Comparison of ENCODE assay signal across 13 mouse cellular contexts in the genomic region with DNA sequence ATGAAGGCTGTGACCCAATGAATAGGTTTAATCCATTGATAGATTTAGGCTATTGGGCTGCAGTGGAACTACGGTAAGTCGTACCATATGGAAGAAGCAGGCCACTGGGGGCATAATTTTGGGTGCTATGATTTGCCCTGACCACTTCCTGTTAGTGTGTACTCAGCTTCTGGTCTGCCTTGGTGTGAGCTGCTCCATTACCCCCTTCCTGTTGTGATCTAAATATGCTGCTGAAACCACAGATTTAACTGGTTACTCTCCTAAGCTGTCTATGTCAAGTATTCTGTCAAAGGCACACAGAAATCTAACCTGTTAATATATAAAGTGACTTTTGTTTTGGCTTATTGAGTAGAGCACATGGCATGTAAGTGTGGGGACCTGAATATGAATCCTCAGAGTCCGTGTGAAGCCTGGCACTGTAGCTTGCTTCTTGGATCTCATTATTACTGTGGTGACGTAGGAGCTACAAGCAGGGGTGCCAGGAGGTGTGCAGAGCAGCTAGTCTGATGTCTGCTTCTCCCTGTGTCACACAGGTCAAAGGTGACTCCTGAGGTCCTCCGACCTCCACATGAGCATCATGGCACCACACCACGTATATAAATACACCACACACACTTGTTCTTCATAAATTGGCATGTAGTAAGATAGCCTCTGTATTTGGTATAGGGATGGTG. TPM values are rescaled to one million over a fixed set of nuclear protein-coding genes. Genes with fewer than 3 reads are reported as not detected.
A peak's percentile ranks its signal among the peaks of the same experiment; 100 is the strongest.
DNase-seq lines count a peak whose midpoint lies in the region; ATAC-seq and TF ChIP-seq lines count a peak whose summit lies in the region.
"Had no signal": no experiment of that assay in that cellular context is flagged by ENCODE, and none has a peak within 500 bp of the region (broad histone marks: within the 10 kb centered on the region; RNA-seq: fewer than 3 reads in every experiment).

No protein-coding gene starts in this region.

- no peak overlapping the region for H3K4me2 ChIP-seq in liver, embryonic 16.5 days (ENCODE audit: low read depth, low read length)
- no peak overlapping the region for H3K4me2 ChIP-seq in liver, embryonic 12.5 days
- peak overlapping the region; percentile 9 for H3K4me2 ChIP-seq in myocyte (ENCODE audit: low read depth)
- no peak overlapping the region for H3K4me2 ChIP-seq in forebrain, embryonic 15.5 days (replicated peaks)
- H3K4me2 ChIP-seq: intestine, embryonic 15.5 days had no signal

- peaks cover 23% of the 10 kb centered on the region for H3K4me1 ChIP-seq in liver, embryonic 16.5 days (ENCODE audit: control insufficient read depth, low read depth, low read length)
- peaks cover 70% of the 10 kb centered on the region for H3K4me1 ChIP-seq in liver, embryonic 12.5 days
- H3K4me1 ChIP-seq in forebrain, embryonic 15.5 days = peaks cover 23% of the 10 kb centered on the region

- peaks cover 100% of the 10 kb centered on the region for H3K79me2 ChIP-seq in myocyte (ENCODE audit: control insufficient read depth, insufficient read depth)

- 0 out of 2 replicates have a peak overlapping the region, but pooled peaks have one; percentile 28 for H3K9ac ChIP-seq in liver, embryonic 16.5 days (ENCODE audit: low read depth, low read length)
- no peak overlapping the region for H3K9ac ChIP-seq in liver, embryonic 12.5 days
- H3K9ac ChIP-seq in forebrain, embryonic 15.5 days (replicated peaks) = no peak overlapping the region
- H3K9ac ChIP-seq: intestine, embryonic 15.5 days had no signal

- H3K4me3 ChIP-seq in liver, embryonic 16.5 days (ENCODE audit: low read depth, low read length) = no peak overlapping the region
- H3K4me3 ChIP-seq in liver, embryonic 12.5 days = no peak overlapping the region
- no peak overlapping the region for H3K4me3 ChIP-seq in myocyte
- no peak overlapping the region for H3K4me3 ChIP-seq in forebrain, embryonic 15.5 days
- H3K4me3 ChIP-seq: intestine, embryonic 15.5 days; limb, embryonic 10.5 days had no signal

- H3K27ac ChIP-seq in liver, embryonic 16.5 days (ENCODE audit: low read length) = no peak overlapping the region
- no peak overlapping the region for H3K27ac ChIP-seq in liver, embryonic 12.5 days
- H3K27ac ChIP-seq in forebrain, embryonic 15.5 days (replicated peaks) = no peak overlapping the region
- H3K27ac ChIP-seq: intestine, embryonic 15.5 days; limb, embryonic 10.5 days had no signal

- no peak overlapping the region for H3ac ChIP-seq in myocyte (ENCODE audit: control insufficient read depth, insufficient read length)

- no peak for ATAC-seq in liver, embryonic 16.5 days (ENCODE audit: low read depth)
- ATAC-seq in liver, embryonic 12.5 days = no peak
- peak; percentile 89 for ATAC-seq in activated CD4-positive, CD25-positive, alpha-beta regulatory T cell, adult 4 months
- ATAC-seq in forebrain, embryonic 15.5 days (replicated peaks) = no peak
- ATAC-seq: intestine, embryonic 15.5 days had no signal

- 58% methylated on average over 6 of the region's 6 CpGs for WGBS in liver, embryonic 16.5 days (ENCODE audit: insufficient replicate concordance)
- WGBS in liver, embryonic 12.5 days (ENCODE audit: insufficient replicate concordance) = 71% methylated on average over 6 of the region's 6 CpGs
- WGBS in forebrain, embryonic 15.5 days = 79% methylated on average over 6 of the region's 6 CpGs

- H3K27me3 ChIP-seq in liver, embryonic 16.5 days (ENCODE audit: control insufficient read depth, insufficient read depth, low read depth, low read length) = no peaks in the 10 kb centered on the region
- no peaks in the 10 kb centered on the region for H3K27me3 ChIP-seq in liver, embryonic 12.5 days (replicated peaks)
- no peaks in the 10 kb centered on the region for H3K27me3 ChIP-seq in myocyte (ENCODE audit: control insufficient read depth, insufficient read depth, insufficient read length)
- no peaks in the 10 kb centered on the region for H3K27me3 ChIP-seq in forebrain, embryonic 15.5 days
- H3K27me3 ChIP-seq: intestine, embryonic 15.5 days had no signal

- peak; percentile 76 to 80 for DNase-seq in B cell, adult 2 months
- DNase-seq in gastrocnemius, postnatal 10 days = no peak
- DNase-seq in yolk sac, embryonic 10.5 days (ENCODE audit: low spot score) = no peak
- DNase-seq: gastrocnemius, postnatal 14 days; heart, postnatal 10 days; right cerebral cortex, adult 18-20 months had no signal

- H3K9me3 ChIP-seq in liver, embryonic 16.5 days (replicated peaks; ENCODE audit: control insufficient read depth, low read length) = no peaks in the 10 kb centered on the region
- H3K9me3 ChIP-seq in liver, embryonic 12.5 days (replicated peaks) = no peaks in the 10 kb centered on the region
- no peaks in the 10 kb centered on the region for H3K9me3 ChIP-seq in forebrain, embryonic 15.5 days
- H3K9me3 ChIP-seq: intestine, embryonic 15.5 days; limb, embryonic 10.5 days had no signal

- H3K36me3 ChIP-seq in liver, embryonic 16.5 days (ENCODE audit: control insufficient read depth, insufficient read depth) = no peaks in the 10 kb centered on the region
- H3K36me3 ChIP-seq in liver, embryonic 12.5 days = peaks cover 11% of the 10 kb centered on the region
- H3K36me3 ChIP-seq in myocyte (ENCODE audit: control insufficient read depth, insufficient read depth) = no peaks in the 10 kb centered on the region
- no peaks in the 10 kb centered on the region; the same call in 1 of the 2 replicates for H3K36me3 ChIP-seq in forebrain, embryonic 15.5 days
- H3K36me3 ChIP-seq: intestine, embryonic 15.5 days had no signal

- TF ChIP-seq POLR2A in myocyte (IDR thresholded peaks at IDR 0.05; ENCODE audit: insufficient read length, low read depth) = no peak

TF ChIP-seq in myocyte, 11 proteins besides CTCF, POLR2A, EP300 and RAD21:
- no peak for TF ChIP-seq SRF (IDR thresholded peaks at IDR 0.05; ENCODE audit: control insufficient read depth, insufficient read length, low read depth)
- no peak for TF ChIP-seq MYOG (IDR thresholded peaks at IDR 0.05; ENCODE audit: control insufficient read depth in 1 of 3, insufficient read depth in 1 of 3, insufficient read length in 2 of 3, low read depth in 2 of 3)
- TF ChIP-seq MAX (IDR thresholded peaks at IDR 0.05; ENCODE audit: low read depth) = no peak
- no peak for TF ChIP-seq E2F4 (IDR thresholded peaks at IDR 0.05; ENCODE audit: insufficient read depth)
- TF ChIP-seq REST (IDR thresholded peaks at IDR 0.05; ENCODE audit: insufficient read depth, insufficient read length) = no peak
- TF ChIP-seq CEBPB (IDR thresholded peaks at IDR 0.05; ENCODE audit: insufficient read depth, poor library complexity, severe bottlenecking) = no peak
- TF ChIP-seq POLR2AphosphoS2 (IDR thresholded peaks at IDR 0.05; ENCODE audit: insufficient read length, low read depth) = no peak
- no peak for TF ChIP-seq MYOD1 (IDR thresholded peaks at IDR 0.05; ENCODE audit: control insufficient read depth in 1 of 3, insufficient read length in 2 of 3, low read depth in 2 of 3)
- TF ChIP-seq TCF3 (IDR thresholded peaks at IDR 0.05; ENCODE audit: insufficient read length, low read depth) = no peak
- TF ChIP-seq TCF12 (IDR thresholded peaks at IDR 0.05; ENCODE audit: insufficient read depth, poor library complexity, severe bottlenecking) = no peak
- TF ChIP-seq USF1 (IDR thresholded peaks at IDR 0.05; ENCODE audit: low read depth) = no peak

RNA-seq across cellular contexts. Expression of a gene that starts 10.6 kb away (rescaled TPM):
- polyA plus RNA-seq in liver, embryonic 16.5 days (2015; fragmentation: Nextera tagmentation; extraction: Ambion mirVana) = 8.3 and 8.7 TPM in 2 replicates
- 22.3 and 23.0 TPM in 2 replicates for polyA plus RNA-seq in liver, embryonic 12.5 days (2016; fragmentation: Nextera tagmentation; extraction: Ambion mirVana)
- polyA plus RNA-seq in activated CD4-positive, CD25-positive, alpha-beta regulatory T cell, adult 4 months (2017; shearing (Covaris generic)) = 10 to 100 TPM; 32.3 to 44.2 TPM
- 11.8 TPM for polyA plus RNA-seq in myocyte (2012; fragmentation: generic; extraction: Trizol)
- 10 to 100 TPM; 18.6 to 22.6 TPM for total RNA-seq in gastrocnemius, postnatal 10 days (2021)
- 50.2 and 57.3 TPM in 2 replicates for polyA plus RNA-seq in forebrain, embryonic 15.5 days (2015; fragmentation: Nextera tagmentation; extraction: Ambion mirVana)

Comparison
In these comparisons a context has a peak if more than half of its experiments do, and no peak if none do; other contexts are left out.
1. DNase-seq: peak in B cell, adult 2 months (2 of 2); none in gastrocnemius, postnatal 10 days (single experiment) and yolk sac, embryonic 10.5 days (single experiment).